Mouse (Mus musculus): ENCODE measurements around the gene Fn3k. TPM values are rescaled to one million over a fixed set of nuclear protein-coding genes. Genes with fewer than 3 reads are reported as not detected.

Gene Fn3k
- polyA plus RNA-seq, 1 experiment from 2014 or later = 28.1 TPM

DNA sequence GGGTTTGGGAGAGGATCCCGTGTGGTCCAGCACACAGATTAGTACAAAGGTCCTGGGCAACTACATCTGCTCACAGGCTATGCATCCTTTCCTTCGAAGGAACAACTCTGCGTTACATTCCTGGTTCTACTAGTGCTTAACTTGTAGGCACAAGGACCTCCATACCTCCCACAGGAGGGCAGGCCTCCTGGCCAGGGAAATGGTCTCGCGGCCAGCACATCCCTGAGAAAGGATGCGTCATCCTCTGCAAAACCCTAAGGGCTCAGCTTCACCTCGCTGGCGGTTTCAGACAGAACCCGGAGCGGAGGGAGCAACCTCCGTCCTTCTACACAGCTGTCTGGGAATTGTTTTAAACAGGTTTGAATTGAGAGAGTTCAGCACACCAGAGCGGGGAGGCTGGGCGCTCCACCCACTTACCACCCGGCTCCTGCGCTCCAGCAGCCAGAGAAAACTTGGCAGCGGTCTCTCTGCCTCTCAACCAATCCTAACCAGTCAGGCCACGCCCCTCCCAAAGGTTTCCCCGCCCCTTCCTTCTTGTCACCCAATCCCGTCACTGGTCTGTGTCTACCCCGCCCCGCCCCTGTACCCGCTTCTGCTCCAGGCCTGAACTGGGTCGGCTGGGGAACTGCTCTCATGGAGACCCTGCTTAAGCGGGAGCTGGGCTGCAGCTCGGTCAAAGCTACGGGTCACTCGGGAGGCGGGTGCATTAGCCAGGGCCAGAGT lies 13.7 kb upstream of the Fn3k start, which contains the start of gene Fn3krp:
Gene Fn3krp (plus strand): TSS at position 572 of the 723 bp plus-strand sequence.
- H3K4me3 ChIP-seq = peak within 1 kb of the TSS; percentile 91
- peaks cover 48% of the 10 kb centered on the region for H3K4me1 ChIP-seq

DNA sequence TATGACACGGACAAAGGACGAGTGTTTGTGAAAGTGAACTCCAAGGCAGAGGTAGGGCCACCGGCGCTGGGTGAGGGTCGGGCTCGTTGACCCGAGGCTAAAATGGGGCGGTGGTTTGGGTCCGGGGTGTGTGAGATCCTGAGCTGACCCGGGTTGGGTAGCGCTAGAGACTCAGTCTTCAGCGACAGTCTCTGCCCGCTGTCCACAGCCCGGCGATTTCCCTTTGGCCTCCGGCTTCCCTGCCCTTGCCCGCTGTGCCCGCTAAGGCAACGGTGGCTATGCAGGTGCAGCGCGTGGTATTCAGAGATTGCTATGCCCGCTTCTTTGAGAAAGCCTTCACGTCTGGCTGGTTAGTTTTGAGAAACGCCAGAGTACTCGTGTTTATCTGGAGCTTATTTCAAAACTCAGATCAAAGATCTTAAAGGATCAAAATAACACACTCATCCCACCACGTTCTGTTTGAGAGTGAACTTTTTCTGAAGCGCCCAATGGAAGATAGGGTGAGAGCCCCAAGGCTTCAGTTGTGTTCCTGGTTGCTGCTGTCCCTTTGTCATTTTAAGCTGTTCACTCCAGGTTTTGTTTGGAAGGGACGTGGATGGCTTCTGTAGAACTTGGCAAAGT lies 13.1 kb upstream of the Fn3k start:
- H3K4me2 ChIP-seq = peak overlapping the region; percentile 89
- peak; percentile 61 for ATAC-seq
- H3K4me1 ChIP-seq = peaks cover 49% of the 10 kb centered on the region
- H3K27me3 ChIP-seq (replicated peaks) = no peaks in the 10 kb centered on the region
- H3K9ac ChIP-seq = peak overlapping the region; percentile 94
- peak overlapping the region; percentile 91 for H3K4me3 ChIP-seq
- H3K36me3 ChIP-seq = peaks cover 28% of the 10 kb centered on the region
- H3K9me3 ChIP-seq (replicated peaks) = no peaks in the 10 kb centered on the region
- WGBS (ENCODE audit: insufficient replicate concordance) = under 1% methylated on average over 28 of the region's 28 CpGs
- peak overlapping the region; percentile 86 for H3K27ac ChIP-seq

More for the DNA sequence above, 13.7 kb upstream of the Fn3k start, which contains the start of gene Fn3krp:
- Histone ChIP-seq H3K27ac (peak within 1 kb of the TSS; percentile 94), H3K4me2 (peak within 1 kb of the TSS; percentile 89), H3K27me3 (replicated peaks) (no peaks in the 10 kb centered on the region), H3K9me3 (replicated peaks) (no peaks in the 10 kb centered on the region), H3K9ac (peak within 1 kb of the TSS; percentile 94), H3K36me3 (peaks cover 21% of the 10 kb centered on the region)
- peak; percentile 98 for ATAC-seq
- 2% methylated on average over 28 of the region's 28 CpGs for WGBS (ENCODE audit: insufficient replicate concordance)

GRCm38 (mm10) chr11:121433397-121433796 lies 1.3 kb upstream of the Fn3k start:
- ATAC-seq = peak; percentile 79
- H3K9me3 ChIP-seq (replicated peaks) = no peaks in the 10 kb centered on the region
- peak overlapping the region; percentile 78 for H3K9ac ChIP-seq
- peaks cover 47% of the 10 kb centered on the region for H3K36me3 ChIP-seq
- peak overlapping the region; percentile 73 for H3K4me3 ChIP-seq
- peak overlapping the region; percentile 95 for H3K4me2 ChIP-seq
- 34% methylated on average over 4 of the region's 4 CpGs for WGBS (ENCODE audit: insufficient replicate concordance)
- H3K27ac ChIP-seq = peak overlapping the region; percentile 100
- peaks cover 66% of the 10 kb centered on the region for H3K4me1 ChIP-seq
- H3K27me3 ChIP-seq (replicated peaks) = no peaks in the 10 kb centered on the region

DNA sequence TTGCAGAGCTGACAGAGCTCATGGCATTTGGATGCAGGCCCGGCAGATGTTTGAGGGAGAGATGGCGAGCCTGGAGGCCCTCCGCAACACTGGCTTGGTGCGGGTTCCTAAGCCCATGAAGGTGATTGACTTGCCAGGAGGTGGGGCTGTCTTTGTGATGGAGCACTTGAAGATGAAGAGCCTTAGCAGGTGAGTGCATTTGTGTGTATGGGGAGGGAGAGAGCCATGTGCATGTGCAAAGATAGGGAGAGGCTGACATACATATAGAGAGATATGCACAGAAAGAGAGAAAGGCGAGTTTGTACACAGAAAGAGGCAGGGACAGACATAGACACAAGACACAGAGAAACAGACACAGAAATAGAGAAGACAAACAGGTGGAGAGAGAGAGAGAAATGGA lies 2.5 kb downstream of the Fn3k start:
- H3K36me3 ChIP-seq = peaks cover 46% of the 10 kb centered on the region
- H3K4me3 ChIP-seq = peak overlapping the region; percentile 73
- peaks cover 17% of the 10 kb centered on the region for H3K27me3 ChIP-seq (replicated peaks)
- peak; percentile 9; the same call in 1 of the 2 replicates for ATAC-seq
- peaks cover 69% of the 10 kb centered on the region for H3K4me1 ChIP-seq
- H3K9ac ChIP-seq = peak overlapping the region; percentile 78
- peak overlapping the region; percentile 95 for H3K4me2 ChIP-seq
- 62% methylated on average over 5 of the region's 5 CpGs for WGBS (ENCODE audit: insufficient replicate concordance)
- peak overlapping the region; percentile 100 for H3K27ac ChIP-seq
- no peaks in the 10 kb centered on the region for H3K9me3 ChIP-seq (replicated peaks)

- Histone ChIP-seq H3K9ac (peak overlapping the region; percentile 56), H3K36me3 (peaks cover 45% of the 10 kb centered on the region), H3K27me3 (replicated peaks) (peaks cover 34% of the 10 kb centered on the region), H3K4me1 (peaks cover 45% of the 10 kb centered on the region), H3K4me3 (peak overlapping the region; percentile 36), H3K4me2 (peak overlapping the region; percentile 95), H3K27ac (peak overlapping the region; percentile 81), H3K9me3 (replicated peaks) (no peaks in the 10 kb centered on the region)
- ATAC-seq = peak; percentile 36; the same call in 1 of the 2 replicates
- 59% methylated on average over 5 of the region's 5 CpGs for WGBS (ENCODE audit: insufficient replicate concordance)
These were observed 5.1 kb downstream of the Fn3k start for GRCm38 (mm10) chr11:121439686-121440292.

- Histone ChIP-seq H3K9me3 (replicated peaks) (no peaks in the 10 kb centered on the region), H3K4me2 (no peak overlapping the region), H3K4me1 (peaks cover 35% of the 10 kb centered on the region), H3K4me3 (no peak overlapping the region), H3K9ac (no peak overlapping the region), H3K27me3 (replicated peaks) (peaks cover 43% of the 10 kb centered on the region), H3K36me3 (peaks cover 45% of the 10 kb centered on the region), H3K27ac (no peak overlapping the region)
- no peak for ATAC-seq
- WGBS (ENCODE audit: insufficient replicate concordance) = 72% methylated on average over 4 of the region's 4 CpGs
These were observed 6.9 kb downstream of the Fn3k start for GRCm38 (mm10) chr11:121441653-121442052.

DNA sequence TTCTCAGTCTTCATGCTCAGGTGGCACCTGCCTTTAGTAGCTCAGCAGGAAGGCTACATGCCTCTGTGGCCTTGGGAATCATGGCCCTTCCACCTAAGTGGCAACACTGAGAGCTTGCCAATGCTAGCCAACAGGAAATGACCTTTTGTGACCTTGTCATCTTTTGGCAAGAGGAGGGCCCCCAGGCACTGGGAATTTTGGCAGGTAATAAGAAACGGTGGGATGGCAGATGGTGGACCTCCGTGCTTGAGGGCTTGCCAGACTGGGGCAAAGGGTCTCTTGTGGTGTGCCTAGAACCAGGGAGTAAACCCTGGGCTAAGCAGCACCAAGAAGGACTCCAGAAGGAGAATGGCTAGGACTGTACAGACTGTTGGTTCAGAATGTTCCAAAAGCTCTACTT lies 7.4 kb downstream of the Fn3k start:
- peaks cover 31% of the 10 kb centered on the region for H3K4me1 ChIP-seq
- ATAC-seq = no peak
- peaks cover 45% of the 10 kb centered on the region for H3K36me3 ChIP-seq
- H3K9me3 ChIP-seq (replicated peaks) = no peaks in the 10 kb centered on the region
- H3K9ac ChIP-seq = no peak overlapping the region
- 57% methylated on average over 2 of the region's 2 CpGs for WGBS (ENCODE audit: insufficient replicate concordance)
- peaks cover 47% of the 10 kb centered on the region for H3K27me3 ChIP-seq (replicated peaks)
- no peak overlapping the region for H3K4me2 ChIP-seq
- no peak overlapping the region for H3K27ac ChIP-seq
- no peak overlapping the region for H3K4me3 ChIP-seq

- peaks cover 45% of the 10 kb centered on the region for H3K4me1 ChIP-seq
- peak overlapping the region; percentile 83 for H3K4me2 ChIP-seq
- 29% methylated on average over 9 of the region's 9 CpGs for WGBS (ENCODE audit: insufficient replicate concordance)
- H3K27me3 ChIP-seq (replicated peaks) = peaks cover 19% of the 10 kb centered on the region
- H3K9ac ChIP-seq = peak overlapping the region; percentile 72
- H3K27ac ChIP-seq = peak overlapping the region; percentile 89
- H3K4me3 ChIP-seq = peak overlapping the region; percentile 68
- no peaks in the 10 kb centered on the region for H3K9me3 ChIP-seq (replicated peaks)
- H3K36me3 ChIP-seq = peaks cover 48% of the 10 kb centered on the region
- peak; percentile 1; the same call in 1 of the 2 replicates for ATAC-seq
These were observed 16.6 kb downstream of the Fn3k start for GRCm38 (mm10) chr11:121451216-121451726.

DNA sequence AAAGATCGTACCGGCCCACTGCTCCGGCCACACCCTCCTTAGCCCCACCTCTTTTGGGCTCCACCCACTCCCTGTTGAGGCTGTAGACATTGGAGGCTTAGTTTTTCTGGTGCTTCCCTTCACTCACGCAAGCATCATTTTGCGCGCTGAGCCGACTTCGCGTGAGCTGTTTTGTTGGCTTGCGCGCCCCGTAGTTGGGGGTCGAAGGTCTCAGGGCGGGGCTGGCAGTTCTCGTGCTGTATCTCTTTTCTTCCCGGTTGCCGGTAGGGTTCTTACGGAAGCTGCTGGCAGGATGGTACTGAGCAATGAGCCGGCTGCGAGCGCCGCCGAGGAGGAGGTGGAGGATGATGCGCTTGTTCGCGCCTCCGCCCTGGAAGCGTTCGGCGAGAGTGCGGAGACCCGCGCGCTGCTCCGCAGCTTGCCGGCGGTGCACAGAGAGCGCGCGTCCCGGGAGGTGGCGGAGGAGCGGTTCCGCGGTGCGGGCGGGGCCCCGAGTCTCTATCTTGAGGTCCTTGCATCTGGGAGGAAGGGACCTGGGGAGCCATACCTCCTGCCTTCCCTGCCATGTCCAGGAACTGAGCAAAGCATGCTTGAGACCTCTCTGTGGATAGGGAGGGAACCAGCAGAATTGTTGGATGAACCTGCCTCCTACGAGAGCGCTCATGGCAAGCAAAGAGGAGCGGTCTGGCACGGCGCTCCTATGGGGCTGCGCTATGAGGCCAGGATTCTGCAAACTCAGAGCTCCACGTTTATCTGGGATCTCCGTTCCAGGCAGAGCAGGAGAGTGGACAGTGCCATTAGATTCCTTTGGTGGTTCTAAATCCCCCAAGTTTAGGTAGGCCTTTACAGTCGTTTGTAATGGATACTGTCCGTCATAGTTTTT lies 17.3 kb downstream of the Fn3k start, which contains the start of gene Tbcd:
Gene Tbcd (plus strand): TSS at position 197 of the 883 bp plus-strand sequence.
- H3K36me3 ChIP-seq = peaks cover 55% of the 10 kb centered on the region
- peak within 1 kb of the TSS; percentile 89 for H3K27ac ChIP-seq
- WGBS (ENCODE audit: insufficient replicate concordance) = under 1% methylated on average over 58 of the region's 58 CpGs
- H3K4me1 ChIP-seq = peaks cover 45% of the 10 kb centered on the region
- H3K4me3 ChIP-seq = peak within 1 kb of the TSS; percentile 68
- H3K9me3 ChIP-seq (replicated peaks) = no peaks in the 10 kb centered on the region
- H3K9ac ChIP-seq = peak within 1 kb of the TSS; percentile 72
- peak within 1 kb of the TSS; percentile 83 for H3K4me2 ChIP-seq
- peaks cover 12% of the 10 kb centered on the region; the same call in 1 of the 2 replicates for H3K27me3 ChIP-seq (replicated peaks)
- peak; percentile 92 for ATAC-seq

DNA sequence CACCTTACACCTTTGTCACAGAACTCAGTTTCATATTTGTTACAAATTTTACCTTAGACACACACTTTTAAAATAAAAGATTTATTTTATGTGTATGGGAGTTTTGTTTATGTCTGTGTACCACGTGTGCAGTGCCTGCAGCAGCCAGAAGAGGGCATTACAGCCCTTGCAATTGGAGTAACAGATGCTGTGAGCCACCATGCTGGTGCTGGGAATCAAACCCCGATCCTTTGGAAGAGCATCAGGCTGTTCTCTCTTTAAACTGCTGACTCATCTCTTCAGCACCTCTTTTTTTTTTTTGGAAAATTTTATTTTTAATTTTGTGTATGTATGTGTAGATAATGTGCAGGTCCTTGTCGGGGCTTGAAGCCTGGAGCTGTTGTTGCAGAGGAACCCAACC lies 23.2 kb downstream of the Fn3k start:
- H3K4me3 ChIP-seq = no peak overlapping the region
- H3K27ac ChIP-seq = no peak overlapping the region
- peaks cover 16% of the 10 kb centered on the region for H3K4me1 ChIP-seq
- no peaks in the 10 kb centered on the region for H3K27me3 ChIP-seq (replicated peaks)
- no peak for ATAC-seq
- H3K9me3 ChIP-seq (replicated peaks) = peaks cover 5% of the 10 kb centered on the region
- peaks cover 88% of the 10 kb centered on the region for H3K36me3 ChIP-seq
- 84% methylated on average over 3 of the region's 3 CpGs for WGBS (ENCODE audit: insufficient replicate concordance)
- H3K9ac ChIP-seq = no peak overlapping the region
- H3K4me2 ChIP-seq = no peak overlapping the region

- no peaks in the 10 kb centered on the region for H3K9me3 ChIP-seq (replicated peaks)
- no peaks in the 10 kb centered on the region for H3K4me1 ChIP-seq
- no peak for ATAC-seq
- WGBS (ENCODE audit: insufficient replicate concordance) = 88% methylated on average over 6 of the region's 6 CpGs
- no peak overlapping the region for H3K9ac ChIP-seq
- no peak overlapping the region for H3K27ac ChIP-seq
- peaks cover 70% of the 10 kb centered on the region for H3K36me3 ChIP-seq
- no peak overlapping the region for H3K4me2 ChIP-seq
- no peaks in the 10 kb centered on the region for H3K27me3 ChIP-seq (replicated peaks)
- no peak overlapping the region for H3K4me3 ChIP-seq
These were observed 32.7 kb downstream of the Fn3k start for GRCm38 (mm10) chr11:121467408-121467807.
